Mouse (Mus musculus): ENCODE data around the gene Oxct2b.

- peak; percentile 84 for TF ChIP-seq CTCF (IDR thresholded peaks at IDR 0.05; ENCODE audit: insufficient read depth, low read length)
- no peak for TF ChIP-seq POLR2A (IDR thresholded peaks at IDR 0.05; ENCODE audit: borderline replicate concordance, extremely low read depth, low read depth, low read length)
These were observed 33.5 kb upstream of the Oxct2b start for GRCm38 (mm10) chr4:123082283-123083163.

Data from lung, adult 2 months (tissue).